Mouse (Mus musculus): ENCODE data around the gene Cyp2d11. TPM values are rescaled to one million over a fixed set of nuclear protein-coding genes. Genes with fewer than 3 reads are reported as not detected.

Gene Cyp2d11
- total RNA-seq (2023) = not detected

DNA sequence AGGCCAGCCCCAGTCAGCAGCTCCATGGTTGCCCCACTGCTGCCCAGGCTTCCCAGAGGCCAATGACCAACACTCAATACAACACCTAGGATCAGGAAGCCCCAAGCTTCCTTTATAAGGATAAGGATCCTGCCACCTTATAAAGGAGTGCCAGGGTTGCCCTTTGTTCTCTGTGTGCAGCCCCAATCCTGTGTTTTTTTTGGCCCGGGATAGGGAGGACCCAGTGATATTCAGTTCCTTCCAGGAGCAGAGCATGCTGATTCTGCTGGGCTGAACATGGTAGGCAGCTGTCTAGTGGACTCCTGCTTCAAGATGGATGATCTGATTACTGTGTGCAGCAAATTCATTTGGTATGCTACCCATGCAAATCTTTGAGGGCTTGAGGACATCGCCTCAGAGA is at the start of gene Cyp2d11:
Cyp2d11 (minus strand) TSS at position 101 of the 400 bp plus-strand sequence.

DNA sequence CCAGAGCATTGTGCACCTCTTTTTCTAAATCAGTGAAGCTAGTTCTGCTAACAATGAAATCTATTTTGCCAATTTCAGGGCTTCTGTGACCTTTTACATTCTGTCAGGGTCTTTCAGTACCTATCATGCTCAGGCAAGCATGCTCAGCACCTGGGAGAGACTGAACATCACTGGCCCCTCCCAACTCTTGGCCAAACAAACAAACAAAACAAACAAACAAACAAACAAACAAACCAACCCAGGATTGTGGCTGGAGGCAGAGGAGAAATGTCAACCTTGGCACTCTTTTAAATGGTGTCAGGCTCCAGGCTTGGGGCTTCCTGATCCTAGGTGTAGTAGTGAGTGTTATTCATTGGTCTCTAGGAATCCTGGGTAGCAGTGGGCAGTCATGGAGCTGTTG is 39.3 kb upstream of the Cyp2d11 start, which contains the start of gene Cyp2d9:
Cyp2d9 (plus strand) TSS at position 301 of the 400 bp plus-strand sequence.

DNA sequence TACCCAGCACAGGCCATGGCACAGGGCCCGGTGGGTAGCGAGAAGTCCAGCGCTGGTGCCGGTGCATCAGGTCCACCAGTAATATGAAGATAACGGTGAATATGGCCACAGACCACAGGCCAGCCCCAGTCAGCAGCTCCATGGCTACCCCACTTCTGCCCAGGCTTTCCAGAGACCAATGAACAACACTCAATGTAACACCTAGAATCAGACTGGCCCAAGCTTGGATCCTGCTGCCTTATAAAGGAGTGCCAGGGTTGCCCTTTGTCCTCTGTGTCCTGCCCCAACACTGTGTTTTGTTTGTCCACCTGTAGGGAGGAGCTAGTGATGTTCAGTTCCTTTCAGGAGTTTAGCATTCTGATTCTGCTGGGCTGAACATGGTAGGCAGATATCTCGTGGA is 13.2 kb upstream of the Cyp2d11 start, which contains the start of gene Cyp2d10:
Cyp2d10 (minus strand) TSS at position 215 of the 400 bp plus-strand sequence.

DNA sequence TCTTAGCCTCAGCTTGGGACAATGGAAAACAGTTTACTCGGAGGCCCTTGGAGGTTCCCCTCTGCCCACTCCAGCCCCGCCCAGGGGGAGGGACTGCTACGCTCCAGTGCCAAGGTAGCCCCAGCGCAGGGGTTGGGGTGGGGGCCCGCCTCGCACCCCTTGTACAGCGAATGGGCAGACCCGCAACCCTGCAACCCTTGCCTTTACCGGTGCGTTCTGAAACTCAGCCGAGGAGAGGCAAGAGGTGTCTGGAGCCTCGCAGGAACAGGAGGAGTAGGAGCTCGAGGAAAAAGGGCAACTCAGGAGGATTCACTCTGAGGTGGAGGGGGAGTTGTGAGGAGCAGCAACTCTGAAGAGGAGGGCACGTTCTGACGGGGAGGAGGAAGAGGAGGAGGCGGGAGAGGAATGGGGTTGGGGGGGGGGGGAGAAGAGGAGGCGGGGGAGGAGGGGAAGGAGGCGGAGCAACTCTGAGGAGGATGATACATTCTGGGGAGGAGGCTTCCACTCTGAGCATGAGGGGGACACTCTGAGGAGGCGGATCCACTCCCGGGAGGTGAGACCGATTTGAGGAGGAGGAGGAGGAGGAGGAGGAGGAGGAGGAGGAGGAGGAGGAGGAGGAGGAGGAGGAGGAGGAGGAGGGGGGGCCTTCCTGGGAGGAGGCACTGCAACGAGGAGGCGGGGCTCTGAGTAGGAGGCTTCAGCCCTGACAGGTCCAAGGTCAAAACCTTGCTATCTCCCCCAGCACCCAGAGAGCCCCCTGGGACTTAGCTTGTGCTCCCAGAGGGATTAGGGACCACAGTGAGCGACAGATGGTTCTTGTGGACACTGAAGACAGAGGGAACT is 13.7 kb downstream of the Cyp2d11 start, which contains the start of gene Cyp2d22:
Cyp2d22 (minus strand) TSS at position 390 of the 843 bp plus-strand sequence.

DNA sequence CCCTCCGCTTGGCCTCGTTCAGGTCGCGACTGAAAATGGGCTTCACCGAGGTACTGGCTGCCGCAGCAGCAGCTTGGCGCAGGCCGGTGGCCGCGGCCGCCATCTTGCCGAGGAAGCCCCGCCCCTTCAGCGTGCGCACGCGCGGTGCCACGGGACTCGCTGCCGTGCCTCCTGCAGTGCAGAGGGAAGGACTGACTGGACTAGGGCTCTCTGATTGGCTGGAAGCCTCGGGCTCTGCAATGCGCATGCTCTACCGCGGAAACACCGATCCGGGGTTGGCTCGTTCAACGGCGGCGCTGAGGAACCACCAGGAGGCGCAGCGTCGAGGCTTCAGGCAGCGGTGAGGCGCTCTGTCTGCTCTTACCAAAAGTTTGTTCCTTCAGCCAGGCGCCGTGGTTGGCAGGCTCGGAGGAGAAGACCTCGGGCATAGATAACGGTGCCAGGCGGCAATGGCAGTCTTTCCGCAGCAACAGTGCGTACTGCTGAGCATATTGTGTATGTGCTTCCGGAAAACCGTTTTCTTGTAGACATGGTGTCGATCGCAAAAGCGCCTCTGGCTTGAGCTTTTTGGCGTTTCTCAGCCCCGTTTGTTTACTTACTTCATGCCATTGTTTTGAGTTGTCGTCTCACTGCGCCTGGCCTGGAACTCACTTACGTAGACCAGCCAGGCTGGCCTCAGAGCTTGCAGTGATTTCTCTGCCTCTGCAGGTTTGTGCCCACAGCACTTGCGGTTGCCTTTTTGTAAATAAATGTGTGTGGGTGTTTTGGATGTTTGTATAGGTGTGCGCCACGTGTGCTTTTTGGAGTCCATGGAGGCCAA is 39.5 kb downstream of the Cyp2d11 start, which contains the start of gene Ndufa6:
Ndufa6 (minus strand) TSS at position 197 of the 820 bp plus-strand sequence.

Other genes starting within 250 kb of the Cyp2d11 start
- gene Srebf2, start 246.8 kb downstream of the Cyp2d11 start, total RNA-seq (2023) = 100 to 1,000 TPM; 136 to 148 TPM
- not detected for gene Shisa8, start 181.2 kb downstream of the Cyp2d11 start, total RNA-seq (2023)
- gene Tnfrsf13c, start 169.7 kb downstream of the Cyp2d11 start, total RNA-seq (2023) = 1 to 10 TPM; 1.2 to 1.8 TPM
- gene Cenpm, start 149.3 kb downstream of the Cyp2d11 start, total RNA-seq (2023) = 1 to 10 TPM in 1 of 2 experiments, not detected in 1; 2.2 TPM
- gene 1500009C09Rik, start 141.6 kb downstream of the Cyp2d11 start, total RNA-seq (2023) = not detected
- under 1 TPM in 1 of 2 experiments, not detected in 1; 0.43 TPM for gene Sept3, start 119.1 kb downstream of the Cyp2d11 start, total RNA-seq (2023)
- gene Wbp2nl, start 95.1 kb downstream of the Cyp2d11 start, total RNA-seq (2023) = not detected
- gene Naga, start 55.1 kb downstream of the Cyp2d11 start, total RNA-seq (2023) = 100 to 1,000 TPM; 243 to 249 TPM
- 1 to 10 TPM; 2.3 to 3.2 TPM for gene Pheta2, start 55.1 kb downstream of the Cyp2d11 start, total RNA-seq (2023)
- gene Smdt1, start 55.1 kb downstream of the Cyp2d11 start, total RNA-seq (2023) = 100 to 1,000 TPM; 114 TPM
- gene Ndufa6, start 39.7 kb downstream of the Cyp2d11 start, total RNA-seq (2023) = 100 to 1,000 TPM; 142 to 143 TPM
- gene Cyp2d22, start 13.8 kb downstream of the Cyp2d11 start, total RNA-seq (2023) = 1 to 10 TPM; 1.6 to 3.1 TPM
- gene Cyp2d10, start 13.2 kb upstream of the Cyp2d11 start, total RNA-seq (2023) = not detected
- gene Cyp2d9, start 39.4 kb upstream of the Cyp2d11 start, total RNA-seq (2023) = not detected
- not detected for gene Cyp2d12, start 161.1 kb upstream of the Cyp2d11 start, total RNA-seq (2023)
- gene Cyp2d34, start 226.9 kb upstream of the Cyp2d11 start, total RNA-seq (2023) = not detected